8 mouse cellular contexts compared by ENCODE assay signal in the genomic region with DNA sequence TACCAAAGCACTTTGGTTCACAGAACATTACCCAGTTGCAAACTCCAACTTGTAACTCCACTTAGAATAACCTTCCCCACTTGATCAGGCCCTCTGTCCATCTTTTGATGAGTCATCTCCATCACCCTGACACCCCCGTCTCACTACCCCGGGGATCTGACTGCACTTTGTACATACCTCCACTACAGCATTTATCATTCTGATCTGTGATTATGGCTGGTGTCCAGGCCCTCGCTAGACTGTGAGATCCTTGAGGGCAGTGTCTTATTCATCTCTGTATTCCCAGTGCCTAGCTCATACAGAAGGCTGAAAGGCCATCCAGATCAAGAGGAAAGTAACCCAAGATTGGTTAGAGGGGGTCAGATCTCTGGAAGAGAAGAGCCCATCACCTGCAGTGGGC. TPM values are rescaled to one million over a fixed set of nuclear protein-coding genes. Genes with fewer than 3 reads are reported as not detected.
DNase-seq lines count a peak whose midpoint lies in the region; ATAC-seq and TF ChIP-seq lines count a peak whose summit lies in the region.

No protein-coding gene starts in this region.

- 66% methylated on average over 3 of the region's 3 CpGs for WGBS in embryonic facial prominence, embryonic 12.5 days
- 42% methylated on average over 3 of the region's 3 CpGs for WGBS in kidney, embryonic 15.5 days
- WGBS in neural tube, embryonic 14.5 days, result 53% methylated on average over 3 of the region's 3 CpGs

- H3K9ac ChIP-seq in embryonic facial prominence, embryonic 12.5 days, result peak overlapping the region; percentile 60
- peak overlapping the region; percentile 69 for H3K9ac ChIP-seq in kidney, embryonic 15.5 days
- H3K9ac ChIP-seq in neural tube, embryonic 14.5 days (replicated peaks; ENCODE audit: low read depth, low read length), result peak overlapping the region; percentile 77

- peaks cover 8% of the 10 kb centered on the region; the same call in 1 of the 2 replicates for H3K36me3 ChIP-seq in embryonic facial prominence, embryonic 12.5 days
- H3K36me3 ChIP-seq in kidney, embryonic 15.5 days, result peaks cover 20% of the 10 kb centered on the region
- no peaks in the 10 kb centered on the region for H3K36me3 ChIP-seq in neural tube, embryonic 14.5 days (ENCODE audit: control insufficient read depth, insufficient read depth, low read length)

- peaks cover 8% of the 10 kb centered on the region for H3K4me1 ChIP-seq in embryonic facial prominence, embryonic 12.5 days
- H3K4me1 ChIP-seq in kidney, embryonic 15.5 days, result peaks cover 28% of the 10 kb centered on the region
- peaks cover 6% of the 10 kb centered on the region for H3K4me1 ChIP-seq in neural tube, embryonic 14.5 days (ENCODE audit: control insufficient read depth, insufficient read depth, low read length)

- no peak for TF ChIP-seq CTCF in left cerebral cortex, adult 2 months (IDR thresholded peaks at IDR 0.05)

- H3K27me3 ChIP-seq in embryonic facial prominence, embryonic 12.5 days, result no peaks in the 10 kb centered on the region
- H3K27me3 ChIP-seq in kidney, embryonic 15.5 days, result no peaks in the 10 kb centered on the region
- no peaks in the 10 kb centered on the region for H3K27me3 ChIP-seq in neural tube, embryonic 14.5 days (ENCODE audit: control insufficient read depth, insufficient read depth, low read length)

- H3K9me3 ChIP-seq in embryonic facial prominence, embryonic 12.5 days, result no peaks in the 10 kb centered on the region
- H3K9me3 ChIP-seq in kidney, embryonic 15.5 days (replicated peaks), result no peaks in the 10 kb centered on the region
- no peaks in the 10 kb centered on the region for H3K9me3 ChIP-seq in neural tube, embryonic 14.5 days (ENCODE audit: control insufficient read depth, low read length)

- DNase-seq in left cerebral cortex, adult 2 months (ENCODE audit: extremely low spot score in 1 of 2, low spot score in 2 of 2), result no peak
- no peak for DNase-seq in left cerebral cortex, postnatal 4 days
- no peak for DNase-seq in Muller cell, postnatal 12 days (ENCODE audit: inconsistent ontology term)
- DNase-seq in ovary, postnatal 14 days (ENCODE audit: low spot score), result no peak
- no peak for DNase-seq in cerebellum, postnatal 25 days

- no peak for ATAC-seq in embryonic facial prominence, embryonic 12.5 days (ENCODE audit: insufficient number of reproducible peaks, insufficient read depth, low FRiP score, low TSS enrichment)
- ATAC-seq in kidney, embryonic 15.5 days (replicated peaks; ENCODE audit: low FRiP score), result no peak
- no peak for ATAC-seq in neural tube, embryonic 14.5 days (ENCODE audit: low read depth)

- H3K4me2 ChIP-seq in embryonic facial prominence, embryonic 12.5 days (replicated peaks), result peak overlapping the region; percentile 64
- H3K4me2 ChIP-seq in kidney, embryonic 15.5 days, result peak overlapping the region; percentile 91
- H3K4me2 ChIP-seq in neural tube, embryonic 14.5 days (ENCODE audit: low read depth, low read length), result peak overlapping the region; percentile 84

- H3K4me3 ChIP-seq in left cerebral cortex, adult 2 months, result peak overlapping the region; percentile 86
- peak overlapping the region; percentile 71 for H3K4me3 ChIP-seq in embryonic facial prominence, embryonic 12.5 days
- peak overlapping the region; percentile 61 for H3K4me3 ChIP-seq in kidney, embryonic 15.5 days (replicated peaks)
- peak overlapping the region; percentile 60 for H3K4me3 ChIP-seq in neural tube, embryonic 14.5 days (ENCODE audit: low read depth, low read length)

- no peak overlapping the region for H3K27ac ChIP-seq in left cerebral cortex, adult 2 months
- no peak overlapping the region for H3K27ac ChIP-seq in embryonic facial prominence, embryonic 12.5 days
- H3K27ac ChIP-seq in kidney, embryonic 15.5 days, result no peak overlapping the region
- H3K27ac ChIP-seq in neural tube, embryonic 14.5 days (ENCODE audit: low read depth, low read length), result peak overlapping the region; percentile 90; the same call in 1 of the 2 replicates

- intact Hi-C loops in left cerebral cortex, adult 2 months (cut with DNase I), result loop anchor here (5.0 kb wide), 1 partner anchor 41 kb away; no protein-coding TSS in a partner anchor
- intact Hi-C loops in left cerebral cortex, postnatal 4 days (cut with DNase I), result no loop called here

RNA-seq across cellular contexts. Expression of gene Ppcs, which starts 1.0 kb away (rescaled TPM):
- 1 to 10 TPM; 5.7 to 7.0 TPM for total RNA-seq in left cerebral cortex, adult 2 months (2021)
- 1 to 10 TPM; 5.0 to 5.8 TPM for total RNA-seq in left cerebral cortex, postnatal 4 days (2021)
- polyA plus RNA-seq in embryonic facial prominence, embryonic 12.5 days (2016; fragmentation: Nextera tagmentation; extraction: Ambion mirVana), result 28.7 and 31.3 TPM in 2 replicates
- polyA plus RNA-seq in kidney, embryonic 15.5 days (2015; fragmentation: Nextera tagmentation; extraction: Ambion mirVana), result 41.6 and 44.1 TPM in 2 replicates
- polyA plus RNA-seq in neural tube, embryonic 14.5 days (2014; fragmentation: Nextera tagmentation; extraction: Ambion mirVana), result 22.4 and 27.6 TPM in 2 replicates

RNA-seq across cellular contexts. Expression of gene Zmynd12, which starts 1.4 kb away (rescaled TPM):
- under 1 TPM; 0.30 to 0.36 TPM for total RNA-seq in left cerebral cortex, adult 2 months (2021)
- under 1 TPM; 0.26 to 0.40 TPM for total RNA-seq in left cerebral cortex, postnatal 4 days (2021)
- 0.14 TPM in 1 of 2 replicates, not detected in the other for polyA plus RNA-seq in embryonic facial prominence, embryonic 12.5 days (2016; fragmentation: Nextera tagmentation; extraction: Ambion mirVana)
- 0.44 and 0.51 TPM in 2 replicates for polyA plus RNA-seq in kidney, embryonic 15.5 days (2015; fragmentation: Nextera tagmentation; extraction: Ambion mirVana)
- polyA plus RNA-seq in neural tube, embryonic 14.5 days (2014; fragmentation: Nextera tagmentation; extraction: Ambion mirVana), result 0.32 TPM in 1 of 2 replicates, not detected in the other

RNA-seq across cellular contexts. Expression of gene Ccdc30, which starts 5.9 kb away (rescaled TPM):
- 10 to 100 TPM; 19.6 to 20.8 TPM for total RNA-seq in left cerebral cortex, adult 2 months (2021)
- 10 to 100 TPM; 20.5 to 21.3 TPM for total RNA-seq in left cerebral cortex, postnatal 4 days (2021)
- 8.3 and 9.5 TPM in 2 replicates for polyA plus RNA-seq in embryonic facial prominence, embryonic 12.5 days (2016; fragmentation: Nextera tagmentation; extraction: Ambion mirVana)
- 6.6 and 6.8 TPM in 2 replicates for polyA plus RNA-seq in kidney, embryonic 15.5 days (2015; fragmentation: Nextera tagmentation; extraction: Ambion mirVana)
- 24.9 and 26.6 TPM in 2 replicates for polyA plus RNA-seq in neural tube, embryonic 14.5 days (2014; fragmentation: Nextera tagmentation; extraction: Ambion mirVana)
